Mouse (Mus musculus): ENCODE data around the gene Tbx1.
A peak's percentile ranks its signal among the peaks of the same experiment; 100 is the strongest.

The Tbx1 gene

DNA sequence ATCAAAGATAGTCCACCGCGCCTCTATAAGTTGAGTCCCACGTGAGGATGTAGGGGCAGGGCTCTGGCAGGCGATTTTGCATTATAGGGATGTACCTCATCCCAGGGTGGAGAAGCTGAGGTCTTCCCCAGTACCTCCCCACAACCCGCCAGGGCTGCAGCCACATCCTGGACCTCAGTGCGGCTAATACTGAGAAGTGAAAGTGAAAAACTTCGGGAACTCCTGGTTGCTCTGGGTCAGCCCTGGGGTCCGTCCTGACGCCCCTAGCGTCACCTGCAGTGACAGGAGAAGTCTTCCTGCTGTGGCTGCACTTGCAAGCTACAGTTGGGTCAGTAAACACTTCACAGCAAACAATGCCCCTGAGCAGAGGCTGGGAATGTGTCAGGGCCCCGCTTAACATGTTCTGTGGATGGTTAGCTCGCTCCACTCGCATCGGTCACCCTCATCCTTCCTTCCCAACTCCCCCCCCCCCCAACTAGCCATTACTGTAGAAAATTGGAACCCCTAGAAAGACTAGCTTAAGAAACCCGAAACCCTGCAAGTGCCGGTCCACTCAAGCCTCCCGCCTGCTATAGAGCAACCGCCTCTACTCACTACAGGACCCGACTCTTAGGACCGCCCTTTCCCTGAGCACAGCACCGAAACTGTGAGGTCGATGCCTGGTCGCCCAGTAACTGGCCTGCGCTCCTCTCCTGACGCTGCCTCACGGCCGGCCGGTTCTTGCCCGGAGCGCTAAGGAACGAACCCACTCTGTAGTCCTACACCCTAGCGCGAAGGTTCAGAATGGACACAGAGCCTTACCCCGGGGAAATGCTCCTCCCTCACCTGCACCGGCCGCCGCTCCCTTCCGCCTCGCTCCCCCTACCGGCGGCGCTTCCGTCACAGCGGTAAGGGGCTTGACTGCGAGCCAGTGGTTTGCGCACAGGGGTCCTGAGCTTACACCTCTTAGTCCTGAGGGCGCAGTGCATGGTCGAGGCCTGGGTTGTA, at the start of gene Tbx1:
Gene Tbx1 (minus strand): TSS at position 868 of the 987 bp plus-strand sequence.
- no peak for DNase-seq (ENCODE audit: low read depth, low spot score)

DNA sequence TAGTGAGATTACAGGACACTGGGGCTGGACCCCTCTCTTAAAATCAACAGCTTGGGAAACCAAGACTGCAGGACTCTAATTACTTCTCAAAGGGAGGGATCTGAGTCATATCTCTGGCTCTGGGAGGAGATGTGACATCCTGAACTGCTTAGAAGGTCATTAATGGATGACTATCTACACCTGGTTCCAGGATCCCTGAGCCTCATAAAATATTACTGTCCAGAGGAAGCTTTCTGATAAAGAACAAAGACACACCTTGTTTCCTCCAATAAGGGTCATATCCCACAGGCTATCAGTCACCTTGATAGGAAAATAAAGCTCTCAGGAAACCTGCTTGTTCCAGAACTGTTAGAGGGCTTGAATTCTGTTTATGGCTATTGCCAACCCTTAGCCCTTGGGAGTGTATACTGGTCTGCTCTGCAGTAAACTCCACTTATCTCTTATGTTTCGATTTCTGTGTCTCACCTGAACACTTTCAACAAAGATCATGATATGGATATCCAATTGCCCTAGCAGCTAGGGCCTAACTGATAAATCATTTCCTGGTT, 49.0 kb upstream of the Tbx1 start:
- no peak for DNase-seq (ENCODE audit: low read depth, low spot score)

DNA sequence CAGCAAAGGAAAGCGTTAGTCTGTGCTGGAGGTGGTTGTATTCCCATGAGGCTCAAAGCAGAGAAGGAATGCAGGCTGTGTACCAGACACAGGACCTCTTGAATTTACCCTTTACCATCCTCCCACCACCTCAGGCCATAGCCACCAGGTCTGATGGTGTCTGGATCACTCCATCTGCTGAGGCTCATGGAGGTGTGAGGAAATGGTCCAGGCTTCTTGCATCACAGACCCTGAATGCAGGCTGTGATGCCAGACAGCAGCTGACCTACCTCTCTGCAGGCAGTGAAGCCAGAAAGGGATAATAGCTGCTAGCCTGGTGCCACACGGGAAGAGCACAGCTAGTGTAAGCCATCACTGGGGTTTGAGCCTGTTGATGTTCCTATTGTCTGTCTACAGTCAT, 47.9 kb upstream of the Tbx1 start:
- no peak for DNase-seq (ENCODE audit: low read depth, low spot score)

DNA sequence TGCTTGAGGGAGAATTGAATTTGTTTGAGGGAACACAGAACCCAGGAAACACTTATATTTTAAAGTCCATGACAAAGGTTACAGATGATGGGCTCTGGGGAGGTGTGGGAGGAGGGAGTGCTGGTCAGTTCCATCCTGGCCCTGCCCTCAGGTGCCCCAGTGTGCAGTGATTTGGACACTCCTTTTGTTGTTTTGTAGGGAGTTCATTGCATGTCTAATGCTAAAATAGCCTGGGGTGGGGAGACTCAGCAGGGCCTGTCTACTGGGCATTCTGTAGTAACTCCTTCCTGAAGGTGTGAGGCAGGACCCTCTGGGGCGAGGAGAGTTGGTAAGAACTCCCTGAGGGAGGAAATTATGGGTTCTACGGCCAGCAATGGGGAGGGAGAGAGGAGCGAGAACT, 46.3 kb upstream of the Tbx1 start:
- no peak for DNase-seq (ENCODE audit: low read depth, low spot score)

DNA sequence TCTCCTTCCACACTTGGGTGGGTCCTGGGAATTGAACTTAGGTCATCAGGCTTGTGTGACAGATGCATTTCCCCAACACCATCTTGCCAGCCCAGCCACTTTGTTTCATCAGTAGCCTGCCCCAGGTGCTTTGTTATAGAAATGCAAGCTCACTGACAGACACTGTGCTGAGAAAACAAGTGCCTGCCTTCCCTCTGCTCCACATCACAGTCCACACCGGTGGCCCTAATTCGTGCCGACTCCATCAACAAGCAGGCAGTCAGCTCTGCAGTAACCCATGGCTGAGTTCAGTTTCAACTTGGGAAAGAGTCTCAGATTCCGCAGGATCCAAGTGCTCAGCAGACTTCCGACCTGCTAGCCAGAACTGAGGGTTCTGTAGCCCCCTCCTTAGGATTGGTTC, 45.9 kb upstream of the Tbx1 start:
- no peak for DNase-seq (ENCODE audit: low read depth, low spot score)

DNA sequence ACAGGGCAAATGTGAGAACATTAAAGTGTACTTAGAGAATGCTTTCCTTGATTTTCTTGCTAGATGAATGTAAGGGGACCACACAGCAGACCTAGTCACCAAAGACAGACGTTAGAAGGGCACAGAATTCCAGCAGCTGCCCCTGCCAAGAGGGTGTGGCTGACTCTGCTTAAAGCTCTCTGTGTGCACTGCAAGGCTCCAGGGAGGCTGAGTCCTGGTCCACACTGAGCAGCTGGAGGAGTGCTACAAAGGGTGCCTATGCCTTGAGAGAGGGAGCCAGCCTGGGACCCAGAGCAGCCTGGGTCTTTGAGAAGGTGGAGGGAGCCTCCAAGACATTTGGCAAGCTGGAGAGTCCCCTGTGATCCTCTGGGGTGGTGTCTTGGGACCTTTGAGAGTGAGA, 42.9 kb upstream of the Tbx1 start:
- no peak for DNase-seq (ENCODE audit: low read depth, low spot score)

DNA sequence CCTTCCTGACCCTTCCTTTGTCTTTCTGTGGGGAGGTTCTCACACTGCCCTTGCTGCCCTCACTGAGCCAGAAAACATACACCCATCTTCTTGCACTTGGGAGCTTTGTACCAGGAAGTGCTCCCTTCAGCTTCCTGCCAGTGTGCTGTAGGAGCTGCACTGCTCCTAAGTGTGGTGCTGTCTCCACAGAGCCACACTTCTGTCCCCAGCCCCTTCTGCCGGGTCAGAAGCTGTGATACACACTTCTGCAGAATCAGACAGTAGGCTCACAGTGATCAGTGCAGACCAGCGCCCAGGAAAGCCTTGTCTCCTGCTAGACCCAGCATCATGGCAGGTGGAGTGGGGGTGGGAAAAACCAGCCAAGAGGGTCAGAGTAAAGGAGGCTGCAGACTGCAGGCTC, 42.3 kb upstream of the Tbx1 start:
- no peak for DNase-seq (ENCODE audit: low read depth, low spot score)

DNA sequence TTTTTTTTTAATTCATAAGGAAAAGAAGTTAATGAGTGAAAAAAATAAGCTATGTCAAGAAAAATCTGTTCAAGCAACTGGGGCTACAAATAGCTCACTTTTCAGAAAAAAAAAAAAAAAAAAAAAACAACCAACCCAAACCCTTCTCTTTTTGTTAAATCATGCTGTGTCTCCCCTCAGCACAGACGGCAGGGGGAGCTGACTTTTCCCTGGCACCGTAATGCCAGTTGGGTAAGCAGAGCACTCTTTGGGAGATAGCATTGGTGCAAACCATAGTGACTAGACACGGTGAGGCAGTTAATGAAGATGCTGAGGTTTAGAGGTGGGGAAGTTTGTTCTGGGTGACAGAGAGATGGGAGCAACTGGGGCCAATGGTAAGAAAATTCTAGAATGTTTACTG, 41.6 kb upstream of the Tbx1 start:
- no peak for DNase-seq (ENCODE audit: low read depth, low spot score)

DNA sequence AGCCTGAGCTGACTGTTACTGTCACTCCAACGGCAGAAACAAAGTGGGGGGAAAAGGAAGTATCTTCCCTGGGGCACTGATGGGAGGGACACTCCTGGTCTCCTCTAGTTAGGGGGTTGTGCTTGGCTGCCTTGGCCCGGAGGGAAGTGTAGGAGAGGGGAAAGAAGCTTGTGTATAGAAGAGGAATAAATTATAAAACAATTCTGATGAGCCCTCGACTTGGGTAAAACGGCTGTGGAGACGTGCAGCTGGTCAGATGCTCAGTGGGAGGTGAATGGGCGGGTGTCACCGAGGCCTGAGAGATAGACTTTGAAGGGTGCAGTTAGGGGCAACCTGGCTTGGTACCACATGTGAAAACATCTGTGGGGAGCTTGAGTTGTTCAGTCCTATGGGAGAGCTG, 40.7 kb upstream of the Tbx1 start:
- DNase-seq (ENCODE audit: low read depth, low spot score), result no peak

DNA sequence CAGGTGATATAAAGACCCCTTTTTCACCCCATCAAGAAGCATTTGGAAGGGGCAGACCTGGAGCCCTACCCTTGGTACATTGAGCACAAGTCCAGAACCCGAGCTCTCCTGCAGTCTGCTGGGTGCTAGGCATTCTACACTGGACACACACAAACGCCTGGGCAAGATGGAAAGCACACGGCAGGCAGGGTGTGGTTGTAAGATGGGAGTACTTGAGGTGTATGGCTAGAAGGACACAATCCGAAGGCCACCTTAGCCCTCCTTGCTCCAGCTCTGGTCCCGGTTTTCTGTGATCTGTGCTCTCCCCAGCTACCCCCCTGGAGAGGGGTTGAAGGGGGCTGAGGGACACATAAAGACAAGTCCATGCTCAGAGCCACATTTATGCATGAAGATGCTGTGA, 39.8 kb upstream of the Tbx1 start:
- DNase-seq (ENCODE audit: low read depth, low spot score), result no peak

DNA sequence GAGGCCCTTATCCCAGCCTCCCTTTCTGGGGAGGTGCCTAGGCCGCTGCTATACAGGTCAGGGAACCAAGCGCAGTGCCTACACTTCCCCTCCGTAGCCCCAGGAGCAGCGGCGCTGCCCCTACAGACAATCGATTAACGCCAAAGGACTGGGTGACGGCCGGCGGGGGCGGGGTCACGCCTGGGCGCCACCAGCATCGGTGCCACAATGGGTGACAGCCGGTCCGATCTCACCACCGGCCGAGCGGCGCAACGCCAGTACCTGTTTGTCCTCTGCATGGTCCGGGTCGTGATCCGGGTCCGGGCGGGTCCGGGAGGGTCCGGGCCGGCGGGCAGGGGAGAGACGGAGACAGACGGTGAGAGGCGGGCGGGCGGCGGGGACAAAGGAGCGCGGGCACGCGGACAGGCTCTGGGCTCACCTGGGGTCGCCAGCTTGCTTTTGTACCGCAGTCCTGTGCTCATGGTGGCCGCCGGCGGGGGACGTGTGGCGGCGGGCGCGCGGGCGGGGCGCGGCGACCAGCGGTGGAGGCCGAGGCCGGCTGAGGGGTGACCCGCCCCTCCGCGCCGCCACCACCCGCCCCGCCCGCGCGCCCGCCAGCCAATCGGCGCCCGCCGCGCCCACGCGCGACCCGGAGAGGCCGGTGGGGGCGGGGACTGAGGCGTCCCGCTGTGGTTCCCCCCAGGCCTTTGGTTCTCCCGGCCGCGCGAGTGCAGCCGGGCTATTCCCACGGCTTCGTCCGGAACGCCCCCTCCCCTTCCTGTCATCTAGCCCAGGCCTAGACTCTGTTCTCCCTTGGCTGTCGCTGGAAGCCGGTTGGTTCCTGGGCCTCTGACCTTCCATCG, 39.1 kb upstream of the Tbx1 start, which contains the start of gene Sept5:
Gene Sept5 (minus strand): TSS at position 565 of the 842 bp plus-strand sequence.
- peak; percentile 64 for DNase-seq (ENCODE audit: low read depth, low spot score)

DNA sequence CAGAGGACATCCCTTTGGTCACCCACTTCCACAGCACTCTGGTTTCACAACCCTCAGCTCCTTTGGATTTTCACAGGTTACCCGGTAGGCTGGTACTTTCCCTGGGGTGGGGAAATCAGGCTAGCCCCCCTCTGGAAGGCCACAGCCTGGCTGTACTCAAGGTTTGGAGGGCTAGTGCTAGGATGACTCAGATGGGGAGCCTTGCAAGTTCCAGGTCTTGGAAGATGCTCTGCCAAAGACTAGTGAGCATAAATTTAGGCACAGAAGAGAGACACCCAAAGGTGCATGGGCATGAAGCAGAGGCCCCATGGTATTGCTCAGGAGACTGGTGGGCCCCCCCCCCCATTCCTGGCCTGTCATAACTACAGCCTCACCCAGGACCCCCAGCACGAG, 38.5 kb upstream of the Tbx1 start:
- DNase-seq (ENCODE audit: low read depth, low spot score), result no peak

DNA sequence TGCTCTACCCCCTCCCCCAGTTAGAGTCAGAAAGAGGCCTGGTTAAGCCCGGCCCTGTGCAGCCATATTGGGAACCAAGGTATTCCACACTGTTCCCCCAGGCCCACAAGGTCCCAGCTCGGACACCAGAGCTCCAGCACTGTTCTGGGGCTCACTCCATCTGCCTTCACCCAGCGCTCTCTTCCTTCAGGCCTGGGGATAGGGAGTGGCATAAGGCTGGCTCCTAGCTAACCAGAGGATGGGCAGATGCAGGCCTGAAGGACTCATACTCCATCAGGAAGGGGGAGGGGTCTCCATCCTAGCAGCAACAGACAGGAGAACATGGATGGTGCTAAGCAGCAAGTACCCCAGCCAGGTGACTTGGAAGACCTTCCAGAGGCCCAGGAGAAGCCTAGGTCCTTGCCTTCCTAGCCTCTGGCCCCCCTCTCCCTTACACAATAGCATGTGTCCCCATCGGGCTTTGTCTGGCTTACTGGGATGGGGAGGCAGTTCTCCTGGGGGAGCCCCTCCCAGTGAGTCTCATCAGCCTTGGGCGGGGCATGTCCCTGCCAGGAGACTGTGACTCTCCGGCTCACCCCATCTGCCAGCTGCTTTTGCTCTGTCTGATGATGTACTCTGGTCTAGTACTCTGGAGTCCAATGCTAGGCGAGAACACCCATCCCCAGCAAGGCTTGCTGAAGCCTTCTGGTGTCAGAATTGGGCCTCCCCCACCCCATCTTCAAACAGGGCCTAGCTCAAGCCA, 37.9 kb upstream of the Tbx1 start:
- no peak for DNase-seq (ENCODE audit: low read depth, low spot score)

DNA sequence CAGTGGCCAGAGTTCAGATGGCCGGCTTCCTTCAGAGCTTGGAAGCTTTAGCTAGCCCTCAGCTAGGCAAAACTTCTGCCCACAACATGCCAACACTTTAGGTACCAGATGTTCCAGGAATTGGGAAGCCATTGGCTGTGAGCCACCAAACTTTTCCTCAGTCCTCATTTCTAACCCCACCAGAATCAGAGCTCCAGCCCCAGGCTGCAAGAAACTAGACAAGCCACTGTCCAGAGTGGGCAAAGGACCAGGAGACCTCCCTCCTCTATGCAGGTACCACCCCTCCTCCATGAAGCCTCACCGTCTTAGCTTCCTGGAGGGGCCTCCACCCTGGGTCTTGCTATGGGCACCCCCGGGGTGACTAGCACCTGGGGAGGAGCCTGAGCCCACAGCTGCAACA, 36.7 kb upstream of the Tbx1 start:
- DNase-seq (ENCODE audit: low read depth, low spot score), result no peak

DNA sequence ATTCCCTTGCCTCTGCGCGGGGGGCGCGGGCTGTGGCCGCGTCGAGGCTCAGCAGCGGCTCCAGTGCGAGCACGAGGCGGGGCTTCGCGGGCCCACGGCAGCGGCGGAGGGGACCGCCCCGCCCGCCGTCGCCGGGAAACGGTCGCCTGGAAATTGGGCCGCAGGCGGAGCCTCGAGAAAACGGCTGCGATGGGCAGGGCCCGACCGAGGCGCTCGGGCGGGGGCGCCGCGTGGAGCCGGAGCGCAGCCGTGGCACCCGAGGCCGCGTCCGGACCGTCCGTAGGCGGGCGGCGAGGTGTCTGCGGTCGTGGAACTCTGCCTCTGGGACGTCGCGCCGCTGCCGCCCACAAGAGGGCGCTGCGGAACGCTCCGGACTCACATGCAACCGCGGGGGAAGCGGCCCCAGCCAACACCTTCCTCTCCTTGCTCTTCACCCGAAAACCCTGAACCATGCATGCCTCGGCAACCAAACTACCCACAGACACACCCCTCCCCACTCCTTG, 36.0 kb upstream of the Tbx1 start, which contains the start of gene Gm49601:
Gene Gm49601 (minus strand): TSS at position 52 of the 503 bp plus-strand sequence.
- peak; percentile 89 for DNase-seq (ENCODE audit: low read depth, low spot score)

DNA sequence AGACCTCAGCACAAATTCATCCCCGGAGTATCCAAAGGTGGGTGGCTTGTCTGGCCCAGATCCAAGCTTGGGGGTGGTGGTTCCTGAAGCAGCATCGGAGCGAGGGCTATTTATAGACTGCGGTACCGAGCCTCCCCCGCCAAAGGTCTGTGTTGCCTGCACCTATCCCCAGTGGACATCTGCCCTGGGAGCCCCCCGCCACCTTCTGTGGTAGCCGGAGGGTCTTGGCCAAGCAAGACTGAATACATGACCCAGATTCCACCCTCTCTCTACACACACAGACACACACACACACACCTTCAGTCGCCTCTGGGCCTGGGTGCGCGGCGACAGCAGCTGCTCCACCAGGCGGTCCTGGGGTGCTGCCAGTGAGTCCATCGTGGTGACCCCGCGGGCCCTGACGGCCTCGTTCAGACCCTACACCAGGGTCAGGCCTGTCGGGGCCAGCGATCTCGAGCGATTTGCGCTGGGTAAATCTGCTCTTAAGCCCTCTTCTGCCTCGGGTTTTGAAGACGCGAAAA, 35.4 kb upstream of the Tbx1 start:
- no peak for DNase-seq (ENCODE audit: low read depth, low spot score)

DNA sequence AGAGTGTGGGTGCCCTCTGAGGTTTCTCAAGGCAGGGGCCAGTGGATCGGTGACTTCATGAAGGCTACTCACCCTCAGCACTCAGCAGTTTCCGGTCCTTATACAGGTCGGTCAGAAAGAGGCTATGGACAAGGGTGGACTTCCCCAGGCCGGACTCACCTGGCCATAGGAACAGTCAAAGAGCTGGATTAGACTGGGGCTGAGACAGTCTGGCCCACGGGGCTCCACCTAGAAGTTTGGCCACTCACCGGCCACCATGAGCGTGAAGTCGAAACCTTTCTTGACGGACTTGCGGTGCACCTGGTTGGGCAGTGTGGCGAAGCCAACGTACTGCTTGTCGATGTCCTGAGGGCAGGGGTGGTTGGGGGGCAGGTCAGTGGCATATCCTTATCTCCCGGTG, 34.6 kb upstream of the Tbx1 start:
- no peak for DNase-seq (ENCODE audit: low read depth, low spot score)

DNA sequence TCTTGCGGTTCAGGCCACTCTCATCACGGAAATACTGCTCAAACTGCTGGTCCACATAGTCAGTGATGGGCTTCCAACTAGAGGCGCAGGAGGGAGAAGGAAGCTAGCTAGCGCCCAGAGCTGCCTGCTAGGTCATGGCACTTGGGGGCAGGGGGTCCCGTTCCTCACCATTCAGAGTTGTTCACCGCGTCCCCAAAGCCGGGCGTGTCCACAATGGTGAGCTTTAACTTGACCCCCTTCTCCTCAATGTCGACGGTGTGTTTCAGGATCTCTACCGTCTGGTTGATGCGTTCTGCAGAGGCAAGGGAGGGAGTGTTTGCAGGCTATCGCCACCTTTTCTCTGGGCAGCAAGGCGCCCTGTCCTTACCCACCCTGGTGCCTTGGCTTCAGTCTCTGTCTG, 34.2 kb upstream of the Tbx1 start:
- DNase-seq (ENCODE audit: low read depth, low spot score), result no peak

DNA sequence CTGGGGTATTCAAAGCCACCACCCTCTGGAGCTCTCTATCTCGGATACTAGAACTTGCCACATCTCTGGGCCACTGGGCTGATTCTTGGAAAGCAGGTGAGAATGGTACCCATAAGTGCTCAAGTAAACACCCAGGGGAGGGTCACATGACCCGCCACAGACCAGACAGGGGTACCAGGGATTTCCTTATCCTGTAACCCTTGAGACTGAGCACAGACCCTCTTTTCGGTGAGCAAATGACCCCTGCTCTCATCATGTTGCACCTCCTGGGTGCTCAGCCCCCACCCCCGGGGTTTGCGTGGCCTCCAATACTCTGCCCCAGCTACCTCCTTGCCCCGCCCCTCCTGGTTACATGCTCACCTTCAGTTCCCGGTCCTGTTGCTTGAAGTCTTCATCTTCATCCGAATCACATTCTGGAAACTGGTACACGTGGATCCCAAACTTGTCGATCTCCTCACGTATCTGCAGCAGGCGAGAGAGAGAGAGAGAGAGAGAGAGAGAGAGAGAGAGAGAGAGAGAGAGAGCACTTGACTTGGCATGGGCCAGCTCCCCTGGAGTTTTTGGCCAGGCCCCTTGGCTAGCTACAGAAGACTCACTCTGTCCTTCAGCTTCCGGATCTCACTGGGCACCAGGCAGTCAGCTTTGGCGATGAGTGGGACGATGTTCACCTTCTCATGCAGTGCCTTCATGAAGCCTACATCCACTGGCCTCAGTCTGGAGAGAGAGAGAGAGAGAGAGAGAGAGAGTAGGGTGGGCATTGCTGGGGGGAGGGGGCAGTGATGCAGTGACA, 33.5 kb upstream of the Tbx1 start:
- DNase-seq (ENCODE audit: low read depth, low spot score), result no peak

Data from mesoderm, embryonic 11.5 days (tissue).